Mouse (Mus musculus) testis, adult 2 months (tissue): ENCODE results near the gene B3galt5.

ENCODE experiments used
- CTCF ChIP-seq: fragments of 200-500 bp; IDR thresholded peaks from 2 replicates; pipeline ENCODE4 v1.5.1; 2012; ENCODE audit warnings: low read depth, mild to moderate bottlenecking, inconsistent platforms, low read length, moderate library complexity; ENCODE audit not compliant: control insufficient read depth, insufficient read depth, insufficient replicate concordance
- POLR2A ChIP-seq: fragments of 200-500 bp; IDR thresholded peaks from 2 replicates; pipeline ENCODE4 v1.6.1; 2012; ENCODE audit warnings: low read depth, mild to moderate bottlenecking, inconsistent platforms, low read length, moderate library complexity; ENCODE audit not compliant: control insufficient read depth

- TF ChIP-seq CTCF: no peak
- no peak for TF ChIP-seq POLR2A
Measured at GRCm38 (mm10) chr16:96199913-96200701, 35.5 kb upstream of the B3galt5 start, which contains the start of gene Sh3bgr.
